Mouse (Mus musculus) heart, postnatal 0 days (tissue): ENCODE measurements around the gene Hilpda. TPM values are rescaled to one million over a fixed set of nuclear protein-coding genes. Genes with fewer than 3 reads are reported as not detected.

Source experiments
- ATAC-seq: fragments of 200-750 bp; cut with Nextera tagmentation; 2 replicates; pipeline ENCODE4 v1.8.0; 2017; ENCODE audit warnings: low read depth, moderate number of reproducible peaks, moderate library complexity; ENCODE audit not compliant: insufficient read depth
- DNase-seq: peaks from one replicate; pipeline ENCODE4 v3.0.0-alpha.2; 2016; ENCODE audit warnings: low spot score
- H3K27ac ChIP-seq: fragments of 300-500 bp; sonication (generic); 2 replicates; pipeline ENCODE4 v1.5.1; 2014; ENCODE audit warnings: low read depth, mild to moderate bottlenecking
- H3K27me3 ChIP-seq: fragments of 300-500 bp; sonication (generic); 2 replicates; pipeline ENCODE4 v1.6.1; 2014; ENCODE audit warnings: low read length, mixed read lengths; ENCODE audit not compliant: control insufficient read depth, insufficient read depth
- H3K36me3 ChIP-seq: fragments of 300-500 bp; sonication (generic); replicated peaks from 2 replicates; pipeline ENCODE4 v1.6.1; 2014; ENCODE audit warnings: low read length, mixed read lengths; ENCODE audit not compliant: control insufficient read depth, insufficient read depth
- H3K4me1 ChIP-seq: fragments of 300-500 bp; sonication (generic); 2 replicates; pipeline ENCODE4 v1.6.1; 2014; ENCODE audit warnings: antibody characterized with exemption; ENCODE audit not compliant: control insufficient read depth, insufficient read depth
- H3K4me2 ChIP-seq: fragments of 300-500 bp; sonication (generic); 2 replicates; pipeline ENCODE4 v1.6.1; 2014; ENCODE audit warnings: low read depth, mild to moderate bottlenecking, low read length, moderate library complexity
- H3K4me3 ChIP-seq: fragments of 300-500 bp; sonication (generic); 2 replicates; pipeline ENCODE4 v1.5.1; 2014; ENCODE audit warnings: low read depth, low read length
- H3K9ac ChIP-seq: fragments of 300-500 bp; sonication (generic); replicated peaks from 2 replicates; pipeline ENCODE4 v1.6.1; 2014; ENCODE audit warnings: low read depth, low read length, mixed read lengths
- H3K9me3 ChIP-seq: fragments of 300-500 bp; sonication (generic); replicated peaks from 2 replicates; pipeline ENCODE4 v1.6.1; 2016; ENCODE audit warnings: low read length; ENCODE audit not compliant: control insufficient read depth
- CTCF ChIP-seq: IDR thresholded peaks from 2 replicates; pipeline ENCODE4 v1.5.1; 2016; ENCODE audit warnings: antibody characterized with exemption, control low read depth, low read depth
- EP300 ChIP-seq: IDR thresholded peaks from 2 replicates; pipeline ENCODE4 v1.6.1; 2016; ENCODE audit warnings: antibody characterized with exemption, low read depth
- WGBS: fragments of 180-500 bp; shearing (Covaris S2); extraction: QIAGEN DNeasy Blood & Tissue Kit; methylation state at CpG from one replicate; pipeline ENCODE4 v1.1.7; 2014; 5-methylcytosine and 5-hydroxymethylcytosine counted together
- polyA plus RNA-seq: library from polyadenylated mRNA; unstranded; fragments of >200 nt; fragmentation: Nextera tagmentation; extraction: Ambion mirVana; gene quantifications from 2 replicates; pipeline ENCODE4 v1.2.1, GENCODE M21; 2015
- total RNA-seq: library from RNA; depleted of rRNA; stranded (reverse); fragments of >200 nt; gene quantifications from 2 replicates; pipeline ENCODE4 v1.2.3, GENCODE M21; 2014; ENCODE audit warnings: low replicate concordance

Gene Hilpda
- total and polyA plus RNA-seq, 2 experiments from 2014 or later: 23.8 to 42.1 TPM

DNA sequence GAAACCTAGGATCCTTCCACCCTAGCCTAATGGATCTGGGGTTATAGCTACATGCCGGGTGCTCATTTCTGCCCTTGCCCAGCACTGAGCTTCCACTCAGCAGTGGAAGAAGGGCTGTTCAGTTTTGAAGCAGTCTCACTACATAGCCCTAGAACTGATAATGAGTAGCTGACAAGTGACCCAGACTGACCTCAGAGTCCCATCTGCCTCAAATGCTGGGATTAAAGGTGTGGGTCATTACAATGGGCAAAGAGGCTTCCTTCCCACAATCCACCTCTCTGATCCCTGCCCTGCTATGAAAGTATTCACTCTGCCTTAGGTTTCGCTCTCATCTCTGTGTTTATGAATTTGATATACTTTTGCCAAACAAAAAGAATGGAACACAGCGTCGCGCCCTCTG, 4.5 kb downstream of the Hilpda start:
- peaks cover 14% of the 10 kb centered on the region; the same call in 1 of the 2 replicates for H3K4me1 ChIP-seq
- H3K9me3 ChIP-seq: no peaks in the 10 kb centered on the region
- no peaks in the 10 kb centered on the region for H3K27me3 ChIP-seq
- 95% methylated on average over 5 of the region's 5 CpGs for WGBS
- H3K27ac ChIP-seq: no peak overlapping the region
- H3K4me2 ChIP-seq: no peak overlapping the region
- DNase-seq (no peak), ATAC-seq (no peak)
- H3K4me3 ChIP-seq: no peak overlapping the region
- no peak for TF ChIP-seq EP300
- TF ChIP-seq CTCF: no peak
- no peak overlapping the region for H3K9ac ChIP-seq
- H3K36me3 ChIP-seq: peaks cover 14% of the 10 kb centered on the region; the same call in 1 of the 2 replicates

DNA sequence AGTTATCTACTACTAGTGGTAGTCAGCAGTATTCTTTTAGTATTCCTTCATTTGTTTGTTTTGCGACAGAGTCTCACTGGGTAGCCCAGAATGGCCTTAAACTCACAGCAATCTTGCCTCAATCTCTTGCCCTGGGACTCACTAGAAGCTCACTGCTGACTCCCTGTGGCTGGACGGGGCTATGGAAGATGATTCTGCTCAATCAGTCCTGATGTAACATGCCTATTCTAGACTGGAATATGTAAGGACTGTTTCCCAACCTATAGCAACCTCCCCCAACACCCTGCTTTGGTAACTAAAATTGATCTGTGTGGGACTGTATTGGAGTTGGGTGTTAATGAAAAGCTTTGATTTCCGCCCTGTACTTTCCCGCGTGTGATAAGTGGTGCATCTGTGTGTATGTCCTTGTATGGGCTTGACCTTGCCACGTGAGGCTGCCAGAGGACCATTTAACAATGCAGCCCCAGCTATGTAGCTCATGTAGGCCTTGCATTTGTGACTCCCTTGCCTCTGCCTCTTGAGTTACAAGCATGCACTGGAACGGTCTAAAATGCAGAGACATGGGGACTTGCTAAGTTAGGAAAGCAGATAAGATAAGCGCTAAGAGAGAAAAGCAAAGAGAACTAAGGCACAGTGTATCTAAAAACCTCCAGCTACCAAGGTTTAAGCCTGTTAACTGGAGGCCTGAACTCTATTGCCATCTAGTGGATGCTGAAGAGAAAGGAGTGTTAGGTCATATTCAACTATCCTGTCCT, 6.4 kb downstream of the Hilpda start:
- WGBS: 10% methylated on average over 8 of the region's 8 CpGs
- Histone ChIP-seq H3K9ac (no peak overlapping the region), H3K27ac (peak overlapping the region; percentile 54), H3K36me3 (peaks cover 14% of the 10 kb centered on the region; the same call in 1 of the 2 replicates), H3K9me3 (no peaks in the 10 kb centered on the region), H3K27me3 (no peaks in the 10 kb centered on the region), H3K4me3 (no peak overlapping the region), H3K4me1 (peaks cover 5% of the 10 kb centered on the region; the same call in 1 of the 2 replicates), H3K4me2 (no peak overlapping the region)
- DNase-seq (peak; percentile 85), ATAC-seq (peak; percentile 85)
- no peak for TF ChIP-seq EP300
- TF ChIP-seq CTCF: peak; percentile 82

DNA sequence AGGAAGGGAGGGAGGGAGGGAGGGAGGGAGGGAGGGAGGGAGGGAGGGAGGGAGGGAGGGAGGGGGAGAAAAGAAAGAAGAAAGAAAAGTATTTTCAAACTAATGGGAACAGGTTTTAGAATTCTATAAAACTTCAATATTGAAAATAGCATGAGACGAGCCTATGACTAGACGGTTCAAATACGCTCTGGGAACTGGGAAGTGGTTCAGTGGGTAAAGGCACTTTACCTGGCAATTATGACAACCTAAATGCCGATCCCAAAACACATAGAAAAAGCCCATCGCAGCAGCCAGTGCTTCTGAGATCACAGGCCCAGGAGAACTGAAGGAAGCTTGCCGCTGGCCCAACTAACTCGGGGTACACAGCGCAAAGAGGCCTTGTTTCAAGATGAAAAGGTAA, 7.0 kb downstream of the Hilpda start, which contains the start of gene Fam71f2:
TSS of gene Fam71f2 (plus strand) at position 301 of the 400 bp plus-strand sequence.
- H3K9me3 ChIP-seq: no peaks in the 10 kb centered on the region
- H3K4me3 ChIP-seq: no peak within 1 kb of the TSS
- no peaks in the 10 kb centered on the region for H3K27me3 ChIP-seq
- H3K4me2 ChIP-seq: no peak within 1 kb of the TSS
- TF ChIP-seq CTCF (no peak), EP300 (no peak)
- 78% methylated on average over 8 of the region's 8 CpGs for WGBS
- ATAC-seq (no peak), DNase-seq (no peak)
- peaks cover 14% of the 10 kb centered on the region; the same call in 1 of the 2 replicates for H3K36me3 ChIP-seq
- no peaks in the 10 kb centered on the region for H3K4me1 ChIP-seq
- peak within 1 kb of the TSS; percentile 54 for H3K27ac ChIP-seq
- no peak within 1 kb of the TSS for H3K9ac ChIP-seq

DNA sequence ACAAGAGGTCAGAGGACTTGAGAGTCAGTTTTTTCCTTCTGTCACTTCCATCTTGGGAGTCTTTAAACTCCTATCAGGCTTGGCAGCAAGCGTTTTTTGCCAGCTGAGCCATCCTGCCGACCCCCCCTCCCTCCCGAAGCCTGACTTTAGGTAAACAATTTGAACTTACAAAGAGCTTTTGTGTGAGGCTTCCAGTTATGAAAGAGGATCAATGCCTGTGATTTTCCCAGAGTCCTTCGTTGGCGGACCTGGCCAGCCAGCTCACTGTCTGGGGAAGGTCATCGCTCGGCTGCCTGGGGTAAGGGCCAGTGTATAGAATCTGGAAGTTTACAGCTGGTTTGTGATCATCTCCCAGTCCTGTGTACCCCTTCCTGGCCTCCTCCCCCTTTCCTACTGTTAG, 8.4 kb downstream of the Hilpda start:
- no peak for ATAC-seq
- WGBS: 58% methylated on average over 7 of the region's 7 CpGs

DNA sequence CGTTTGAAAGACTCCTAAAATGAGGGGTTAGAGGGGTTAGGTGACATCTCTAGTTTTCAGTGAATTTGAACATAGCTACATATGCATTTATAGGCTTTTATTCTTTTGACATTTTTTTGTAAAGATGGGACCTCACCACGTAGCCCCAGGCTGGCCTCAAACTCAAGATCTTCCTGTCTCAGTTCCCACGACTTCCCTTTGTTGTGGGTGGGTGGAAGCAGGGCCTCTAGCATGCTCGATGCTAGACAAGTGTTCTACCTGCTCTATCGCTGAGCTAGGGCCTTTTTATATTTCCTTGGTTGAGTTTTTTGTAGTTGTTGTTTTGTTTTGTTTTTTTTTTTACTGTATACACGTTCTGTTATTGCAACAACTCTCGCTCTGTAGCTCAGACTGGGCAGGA, 14.6 kb downstream of the Hilpda start:
- TF ChIP-seq CTCF (no peak), EP300 (no peak)
- no peak overlapping the region for H3K4me3 ChIP-seq
- no peak overlapping the region for H3K4me2 ChIP-seq
- no peaks in the 10 kb centered on the region for H3K9me3 ChIP-seq
- H3K27ac ChIP-seq: no peak overlapping the region
- 73% methylated on average over 7 of the region's 7 CpGs for WGBS
- ATAC-seq (no peak), DNase-seq (no peak)
- no peak overlapping the region for H3K9ac ChIP-seq
- H3K36me3 ChIP-seq: no peaks in the 10 kb centered on the region
- no peaks in the 10 kb centered on the region for H3K27me3 ChIP-seq
- no peaks in the 10 kb centered on the region for H3K4me1 ChIP-seq

More for the DNA sequence above, 8.4 kb downstream of the Hilpda start:
- Histone ChIP-seq H3K4me3 (no peak overlapping the region), H3K27me3 (no peaks in the 10 kb centered on the region), H3K9ac (no peak overlapping the region), H3K36me3 (0 out of 2 replicates have a peak, but pooled peaks cover under 1% of the 10 kb centered on the region), H3K4me2 (no peak overlapping the region), H3K4me1 (no peaks in the 10 kb centered on the region), H3K27ac (no peak overlapping the region), H3K9me3 (no peaks in the 10 kb centered on the region)
- no peak for DNase-seq
- no peak for TF ChIP-seq CTCF
- TF ChIP-seq EP300: no peak
